ENCODE assay signal across 13 mouse cellular contexts in the genomic region with DNA sequence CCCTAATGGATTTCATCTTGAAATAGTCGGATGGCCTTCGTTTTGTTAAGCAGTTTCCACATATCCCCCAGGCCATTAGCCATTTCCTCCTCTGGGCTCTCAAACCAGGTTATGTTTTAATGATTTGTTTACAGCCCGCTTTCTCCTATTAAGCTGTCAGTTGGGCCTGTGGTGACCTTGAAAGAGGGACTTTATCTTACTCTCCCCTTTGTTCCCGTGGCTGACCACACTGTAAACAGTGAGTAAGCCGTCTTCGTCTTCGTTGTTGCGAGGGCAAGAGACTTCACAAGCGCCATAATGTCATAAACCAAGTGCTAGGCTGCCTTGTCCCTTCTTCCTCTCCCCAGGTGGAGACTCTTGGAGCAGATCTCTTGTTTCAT.
DNase-seq lines count a peak whose midpoint lies in the region; ATAC-seq lines count a peak whose summit lies in the region.
"Had no signal": no experiment of that assay in that cellular context is flagged by ENCODE, and none has a peak within 500 bp of the region (broad histone marks: within the 10 kb centered on the region; RNA-seq: fewer than 3 reads in every experiment).

No protein-coding gene starts in this region.

- H3K4me1 ChIP-seq in hindbrain, embryonic 13.5 days (replicated peaks): peaks cover 49% of the 10 kb centered on the region
- peaks cover 32% of the 10 kb centered on the region for H3K4me1 ChIP-seq in hindbrain, embryonic 14.5 days (replicated peaks; ENCODE audit: control insufficient read depth, insufficient read depth, low read length)
- H3K4me1 ChIP-seq in megakaryocyte, embryonic 14.5 days: peaks cover 48% of the 10 kb centered on the region
- H3K4me1 ChIP-seq in stomach, embryonic 15.5 days: peaks cover 20% of the 10 kb centered on the region
- H3K4me1 ChIP-seq in midbrain, embryonic 10.5 days: peaks cover 51% of the 10 kb centered on the region

- ATAC-seq in hindbrain, embryonic 13.5 days (ENCODE audit: low FRiP score): no peak
- no peak for ATAC-seq in hindbrain, embryonic 14.5 days (ENCODE audit: low FRiP score)
- no peak for ATAC-seq in megakaryocyte, adult 5-6 weeks (ENCODE audit: poor library complexity, severe bottlenecking)
- peak; percentile 39 to 56; a peak in 3 of 4 replicates for ATAC-seq in hematopoietic stem cell, adult 5-6 weeks (replicated peaks in 1 of 2; ENCODE audit: insufficient read depth in 1 of 2, low FRiP score in 2 of 2, low TSS enrichment in 1 of 2, low read depth in 1 of 2, poor library complexity in 2 of 2, severe bottlenecking in 2 of 2)
- ATAC-seq in stomach, embryonic 15.5 days (ENCODE audit: insufficient read depth, low FRiP score, low read depth): peak; percentile 37; the same call in 1 of the 2 replicates

- H3K9me3 ChIP-seq in hindbrain, embryonic 13.5 days: no peaks in the 10 kb centered on the region
- H3K9me3 ChIP-seq in hindbrain, embryonic 14.5 days (ENCODE audit: control insufficient read depth, low read length): no peaks in the 10 kb centered on the region
- no peaks in the 10 kb centered on the region for H3K9me3 ChIP-seq in megakaryocyte, embryonic 14.5 days
- H3K9me3 ChIP-seq in stomach, embryonic 15.5 days: no peaks in the 10 kb centered on the region
- no peaks in the 10 kb centered on the region for H3K9me3 ChIP-seq in midbrain, embryonic 10.5 days (replicated peaks)
- H3K9me3 ChIP-seq: heart, embryonic 13.5 days; liver, embryonic 15.5 days had no signal

- H3K9ac ChIP-seq in hindbrain, embryonic 13.5 days: no peak overlapping the region
- H3K9ac ChIP-seq in hindbrain, embryonic 14.5 days: no peak overlapping the region
- no peak overlapping the region for H3K9ac ChIP-seq in stomach, embryonic 15.5 days
- H3K9ac ChIP-seq: heart, embryonic 13.5 days; liver, embryonic 15.5 days had no signal

- H3K4me3 ChIP-seq in hindbrain, embryonic 13.5 days: no peak overlapping the region
- H3K4me3 ChIP-seq in hindbrain, embryonic 14.5 days (replicated peaks; ENCODE audit: low read length): no peak overlapping the region
- H3K4me3 ChIP-seq in megakaryocyte, embryonic 14.5 days (replicated peaks): peak overlapping the region; percentile 57
- H3K4me3 ChIP-seq in stomach, embryonic 15.5 days (replicated peaks): no peak overlapping the region
- H3K4me3 ChIP-seq in midbrain, embryonic 10.5 days: no peak overlapping the region
- H3K4me3 ChIP-seq: heart, embryonic 13.5 days; liver, embryonic 15.5 days had no signal

- no peaks in the 10 kb centered on the region for H3K36me3 ChIP-seq in hindbrain, embryonic 13.5 days
- no peaks in the 10 kb centered on the region for H3K36me3 ChIP-seq in hindbrain, embryonic 14.5 days (replicated peaks; ENCODE audit: control insufficient read depth, insufficient read depth)
- H3K36me3 ChIP-seq in megakaryocyte, embryonic 14.5 days (replicated peaks; ENCODE audit: low read length): no peaks in the 10 kb centered on the region
- H3K36me3 ChIP-seq in stomach, embryonic 15.5 days: no peaks in the 10 kb centered on the region
- H3K36me3 ChIP-seq in midbrain, embryonic 10.5 days: no peaks in the 10 kb centered on the region
- H3K36me3 ChIP-seq: heart, embryonic 13.5 days; liver, embryonic 15.5 days had no signal

- no peak overlapping the region for H3K4me2 ChIP-seq in hindbrain, embryonic 13.5 days
- no peak overlapping the region for H3K4me2 ChIP-seq in hindbrain, embryonic 14.5 days (replicated peaks)
- no peak overlapping the region for H3K4me2 ChIP-seq in stomach, embryonic 15.5 days
- H3K4me2 ChIP-seq: heart, embryonic 13.5 days; liver, embryonic 15.5 days had no signal

- no peaks in the 10 kb centered on the region for H3K27me3 ChIP-seq in hindbrain, embryonic 13.5 days
- no peaks in the 10 kb centered on the region for H3K27me3 ChIP-seq in hindbrain, embryonic 14.5 days (ENCODE audit: control insufficient read depth, insufficient read depth, low read length)
- no peaks in the 10 kb centered on the region for H3K27me3 ChIP-seq in megakaryocyte, embryonic 14.5 days (replicated peaks)
- H3K27me3 ChIP-seq in stomach, embryonic 15.5 days (replicated peaks): no peaks in the 10 kb centered on the region
- no peaks in the 10 kb centered on the region for H3K27me3 ChIP-seq in midbrain, embryonic 10.5 days (ENCODE audit: low read depth, poor library complexity, severe bottlenecking)
- H3K27me3 ChIP-seq: CH12.LX; heart, embryonic 13.5 days; liver, embryonic 15.5 days had no signal

- 67% methylated on average over 9 of the region's 9 CpGs for WGBS in hindbrain, embryonic 13.5 days
- WGBS in hindbrain, embryonic 14.5 days: 75% methylated on average over 9 of the region's 9 CpGs
- 30% methylated on average over 9 of the region's 9 CpGs for WGBS in stomach, embryonic 15.5 days
- 90% methylated on average over 9 of the region's 9 CpGs for WGBS in midbrain, embryonic 10.5 days

- no peak for DNase-seq in hindbrain, embryonic 14.5 days (ENCODE audit: low spot score)
- DNase-seq in left cerebral cortex, adult 8-10 months (ENCODE audit: low spot score in 2 of 2): no peak
- DNase-seq in midbrain, embryonic 10.5 days (ENCODE audit: low spot score): no peak
- DNase-seq: cerebellum, postnatal 25 days; thymus, postnatal 4 days had no signal

- H3K27ac ChIP-seq in hindbrain, embryonic 13.5 days: peak overlapping the region; percentile 30; the same call in 1 of the 2 replicates
- no peak overlapping the region for H3K27ac ChIP-seq in hindbrain, embryonic 14.5 days
- H3K27ac ChIP-seq in stomach, embryonic 15.5 days: no peak overlapping the region
- no peak overlapping the region; the same call in 1 of the 2 replicates for H3K27ac ChIP-seq in midbrain, embryonic 10.5 days (replicated peaks)
- H3K27ac ChIP-seq: heart, embryonic 13.5 days; liver, embryonic 15.5 days had no signal

Comparison
In these comparisons a context has a peak if more than half of its experiments do, and no peak if none do; other contexts are left out.
1. ATAC-seq: peak in hematopoietic stem cell, adult 5-6 weeks (2 of 2) and stomach, embryonic 15.5 days (single experiment); none in hindbrain, embryonic 13.5 days (single experiment), hindbrain, embryonic 14.5 days (single experiment) and megakaryocyte, adult 5-6 weeks (single experiment).